10 mouse cellular contexts compared by ENCODE assay signal in the genomic region with DNA sequence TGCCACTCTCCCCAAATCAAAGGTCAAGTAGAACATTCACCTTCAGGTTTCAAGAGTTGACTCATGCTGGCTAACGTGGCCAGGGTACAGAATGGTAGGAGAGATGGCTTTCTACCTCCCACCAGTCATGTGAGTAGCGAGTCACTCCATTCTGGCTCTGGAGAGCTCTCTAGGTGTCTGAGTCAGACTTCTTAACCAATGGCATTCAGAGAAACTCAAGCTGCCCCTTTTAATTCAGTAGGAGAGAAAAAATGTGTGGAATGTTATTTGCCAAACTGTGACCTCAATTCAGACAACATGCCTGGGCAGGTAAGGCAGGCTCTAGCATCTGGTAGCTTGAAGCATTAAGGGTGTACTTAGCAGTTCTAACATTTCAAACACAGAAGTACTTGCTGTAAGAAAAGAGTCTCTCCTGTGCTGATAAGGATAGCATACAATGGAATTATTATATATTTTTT.
DNase-seq lines count a peak whose midpoint lies in the region; ATAC-seq lines count a peak whose summit lies in the region.
"Had no signal": no experiment of that assay in that cellular context is flagged by ENCODE, and none has a peak within 500 bp of the region (broad histone marks: within the 10 kb centered on the region; RNA-seq: fewer than 3 reads in every experiment).

No protein-coding gene starts in this region.

- DNase-seq in adrenal gland, adult (ENCODE audit: inconsistent age in 2 of 2, low spot score in 1 of 2), result peak; percentile 33 to 55
- DNase-seq in adrenal gland, adult 18-20 months (ENCODE audit: low spot score in 2 of 2), result no peak
- DNase-seq in brain, adult 2 months (ENCODE audit: low read depth, low spot score), result peak; percentile 30
- peak; percentile 84 to 95 for DNase-seq in kidney, adult 8-10 months
- DNase-seq in lung, postnatal 25 days (ENCODE audit: low spot score), result peak; percentile 89
- no peak for DNase-seq in testis, postnatal 14 days (ENCODE audit: low spot score)
- DNase-seq in forebrain, embryonic 11.5 days (ENCODE audit: low spot score), result no peak
- no peak for DNase-seq in left cerebral cortex, adult 11 months (ENCODE audit: low spot score)

- ATAC-seq in forebrain, embryonic 11.5 days (replicated peaks; ENCODE audit: low FRiP score), result no peak
- ATAC-seq: hindbrain, postnatal 0 days had no signal

- WGBS in forebrain, embryonic 11.5 days, result 50% methylated on average over 2 of the region's 2 CpGs

- no peaks in the 10 kb centered on the region for H3K4me1 ChIP-seq in forebrain, embryonic 11.5 days (replicated peaks; ENCODE audit: control insufficient read depth, insufficient read depth, low read length)

- no peak overlapping the region for H3K4me3 ChIP-seq in forebrain, embryonic 11.5 days (ENCODE audit: low read depth, low read length)

- no peak overlapping the region for H3K9ac ChIP-seq in forebrain, embryonic 11.5 days (ENCODE audit: low read length)
- H3K9ac ChIP-seq: liver, embryonic 14.5 days had no signal

- no peaks in the 10 kb centered on the region for H3K36me3 ChIP-seq in forebrain, embryonic 11.5 days (ENCODE audit: control insufficient read depth, insufficient read depth, low read length)

- H3K27ac ChIP-seq in forebrain, embryonic 11.5 days (ENCODE audit: low read depth, low read length), result no peak overlapping the region
- H3K27ac ChIP-seq: hindbrain, postnatal 0 days; liver, embryonic 14.5 days had no signal

- no peaks in the 10 kb centered on the region for H3K27me3 ChIP-seq in forebrain, embryonic 11.5 days (ENCODE audit: control insufficient read depth, insufficient read depth, low read length)

- H3K4me2 ChIP-seq in forebrain, embryonic 11.5 days (ENCODE audit: low read depth, low read length, severe bottlenecking), result no peak overlapping the region

- no peaks in the 10 kb centered on the region for H3K9me3 ChIP-seq in forebrain, embryonic 11.5 days (ENCODE audit: control insufficient read depth, low read length)

Comparison
In these comparisons a context has a peak if more than half of its experiments do, and no peak if none do; other contexts are left out.
1. DNase-seq: peak in adrenal gland, adult (2 of 2), brain, adult 2 months (single experiment), kidney, adult 8-10 months (2 of 2) and lung, postnatal 25 days (single experiment); none in adrenal gland, adult 18-20 months (0 of 2), testis, postnatal 14 days (single experiment), forebrain, embryonic 11.5 days (single experiment) and left cerebral cortex, adult 11 months (single experiment).